Mouse (Mus musculus) bone marrow, adult 2 months (tissue): ENCODE results near the gene Palld.

Source experiments
- CTCF ChIP-seq: fragments of 200-500 bp; IDR thresholded peaks from 2 replicates; pipeline ENCODE4 v1.5.1; 2011; ENCODE audit warnings: low read length, control low read depth; ENCODE audit not compliant: control insufficient read depth, insufficient read depth
- POLR2A ChIP-seq: fragments of 200-500 bp; IDR thresholded peaks from 2 replicates; pipeline ENCODE4 v1.6.1; 2011; ENCODE audit warnings: low read depth, mild to moderate bottlenecking, control low read depth, low read length, borderline replicate concordance; ENCODE audit not compliant: control insufficient read depth

GRCm38 (mm10) chr8:61462221-61462620 lies 440.3 kb downstream of the Palld start:
- no peak for TF ChIP-seq CTCF
- TF ChIP-seq POLR2A = no peak
